Mouse (Mus musculus) adipocyte (in vitro differentiated cells): ENCODE measurements around the gene Zmat5.
A peak's percentile ranks its signal among the peaks of the same experiment; 100 is the strongest.
"Not testable (repeated sequence)": the region's sequence is repeated elsewhere in the genome, so short reads cannot be mapped to it uniquely, and the experiment has no call there.

Source experiments
- DNase-seq: peaks from one replicate; pipeline ENCODE4 v3.0.0-alpha.2; 2016; ENCODE audit warnings: low spot score

The Zmat5 gene

DNA sequence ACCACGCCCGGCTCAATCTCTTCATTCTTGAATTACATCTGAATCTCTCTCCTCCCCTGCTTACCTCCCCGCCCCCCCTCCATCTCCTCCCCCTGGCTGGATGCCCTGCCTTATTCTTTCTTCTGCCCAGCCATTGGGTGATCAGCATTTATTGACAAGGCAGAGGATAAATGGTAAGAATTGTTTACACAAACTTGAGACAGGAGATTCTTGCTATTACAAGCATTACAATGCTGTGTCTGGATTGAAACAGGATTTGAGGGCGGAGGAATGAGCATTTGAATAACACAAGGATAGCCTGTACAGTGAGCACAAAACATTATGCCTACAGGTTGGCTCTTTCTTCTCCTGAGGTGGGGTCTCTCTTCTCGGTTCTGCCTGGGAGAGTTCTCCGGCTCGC lies 14.1 kb upstream of the Zmat5 start:
- no peak for DNase-seq

DNA sequence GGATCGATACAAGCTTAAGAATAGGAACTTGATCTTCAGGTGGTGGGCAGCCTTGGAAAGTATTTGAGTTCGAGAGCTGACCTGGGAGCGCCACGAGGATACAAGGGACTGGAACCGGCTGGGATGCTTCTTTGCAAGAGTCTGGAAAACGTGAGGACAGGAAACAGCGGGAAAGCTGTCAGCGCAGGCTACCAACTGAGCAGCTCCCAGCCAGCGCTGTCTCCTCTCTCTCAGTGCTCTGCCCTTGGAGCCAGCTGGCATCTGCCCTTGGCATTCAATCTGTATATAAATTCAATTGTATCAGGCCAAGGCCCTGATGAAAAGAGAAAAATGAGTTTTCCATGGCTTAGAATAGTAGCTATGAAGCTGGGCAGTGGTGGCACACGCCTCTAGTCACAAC lies 13.3 kb upstream of the Zmat5 start:
- DNase-seq = peak; percentile 45

DNA sequence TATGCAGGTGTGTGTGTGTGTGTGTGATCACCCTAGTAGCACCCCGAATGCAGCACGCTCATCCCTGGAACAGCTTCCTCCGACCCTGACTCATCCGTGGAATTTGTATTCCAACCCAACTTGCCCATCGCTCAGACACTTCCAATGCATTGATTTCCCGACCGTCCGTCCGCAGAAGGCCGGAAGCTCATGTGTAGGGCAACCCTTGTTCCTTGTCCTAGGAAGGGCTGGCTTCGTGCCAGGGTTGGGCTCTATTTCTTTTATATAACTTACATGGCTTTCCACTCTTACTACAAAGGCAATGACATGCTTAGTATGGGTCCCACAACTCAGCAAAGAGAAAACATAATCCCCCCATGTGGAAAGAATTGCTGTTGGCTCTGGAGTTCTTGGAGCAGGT lies 12.3 kb upstream of the Zmat5 start:
- no peak for DNase-seq

DNA sequence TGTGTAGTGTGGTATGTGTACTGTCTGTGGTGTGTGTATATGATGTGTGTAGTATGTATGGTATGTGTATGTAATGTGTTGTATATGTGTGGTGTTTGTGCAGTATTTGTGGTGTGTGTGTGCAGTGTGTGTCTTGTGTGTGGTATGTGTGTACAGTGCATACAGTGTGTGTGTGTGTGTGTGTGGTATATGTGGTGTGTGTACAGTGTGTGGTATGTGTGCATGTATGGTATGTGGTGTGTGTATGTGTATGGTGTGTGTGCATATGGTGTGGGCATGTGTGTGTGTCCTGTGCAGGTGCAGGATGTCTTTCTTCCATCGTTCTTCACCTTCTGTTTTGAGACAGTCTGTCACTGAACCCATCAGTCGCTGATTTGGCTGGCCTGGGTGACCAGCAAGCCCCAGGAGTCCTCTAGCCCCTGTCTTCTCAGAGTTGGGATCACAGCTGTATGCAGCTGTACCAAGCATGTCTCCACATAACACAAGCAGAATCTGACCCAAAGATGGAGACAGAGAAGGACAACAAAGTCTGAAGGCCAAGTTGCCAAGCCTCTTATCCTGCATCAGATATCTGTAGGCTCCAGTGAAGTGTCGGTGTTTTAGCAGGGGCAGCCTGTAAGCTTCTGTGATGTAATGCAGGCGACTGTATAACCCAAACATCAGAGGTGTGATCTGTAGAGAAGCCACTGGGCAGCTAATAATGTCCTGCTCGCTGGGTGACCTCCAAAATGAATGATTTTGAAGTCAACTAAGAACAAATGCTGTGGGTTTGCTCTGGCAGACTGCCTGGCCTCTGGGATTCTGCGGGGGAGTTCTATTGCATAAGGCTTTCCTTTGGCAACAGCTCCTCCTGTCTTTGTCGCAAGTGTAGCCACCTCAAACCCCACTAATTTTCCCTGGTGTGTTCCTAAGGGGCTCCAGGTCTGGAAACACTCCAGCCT lies 7.2 kb upstream of the Zmat5 start:
- DNase-seq = peak; percentile 80

DNA sequence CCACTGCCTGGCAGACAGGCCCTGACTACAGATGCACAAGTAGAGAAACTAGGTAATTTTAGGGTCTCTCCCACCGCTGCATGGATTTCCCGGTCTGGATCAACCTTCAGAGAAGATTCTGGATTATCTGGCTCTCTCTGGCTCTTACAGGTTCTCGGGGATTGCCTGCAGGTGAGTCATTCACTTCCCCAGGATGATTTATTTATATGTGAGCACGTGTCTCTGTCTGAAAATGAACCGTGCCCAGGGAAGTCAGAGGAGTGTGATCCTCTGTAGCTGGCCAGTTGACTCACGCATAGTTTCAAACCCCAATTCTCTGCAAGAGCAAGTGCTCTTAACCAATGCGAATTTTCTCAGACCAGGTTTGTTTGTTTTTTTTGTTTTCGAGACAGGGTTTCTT lies 3.8 kb upstream of the Zmat5 start:
- DNase-seq = no peak

DNA sequence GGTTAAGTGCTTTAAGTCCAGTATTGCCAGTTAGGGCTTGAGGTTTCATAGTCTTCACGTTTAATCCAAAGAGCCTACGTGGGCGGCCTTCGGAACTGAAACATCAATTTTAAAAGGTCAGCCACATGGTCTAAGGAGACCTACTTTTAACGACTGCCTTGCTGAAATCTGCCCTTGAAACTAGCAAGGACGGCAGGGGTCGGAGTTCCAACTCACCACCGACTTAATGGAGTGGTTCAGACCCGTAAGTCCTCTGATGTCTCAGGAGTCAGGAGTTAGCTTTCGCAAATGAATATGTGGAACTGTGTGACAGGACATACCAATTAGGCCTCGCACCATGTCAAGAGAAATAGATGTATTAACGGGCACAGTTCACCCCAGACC lies 798 bp upstream of the Zmat5 start:
- no peak for DNase-seq

DNA sequence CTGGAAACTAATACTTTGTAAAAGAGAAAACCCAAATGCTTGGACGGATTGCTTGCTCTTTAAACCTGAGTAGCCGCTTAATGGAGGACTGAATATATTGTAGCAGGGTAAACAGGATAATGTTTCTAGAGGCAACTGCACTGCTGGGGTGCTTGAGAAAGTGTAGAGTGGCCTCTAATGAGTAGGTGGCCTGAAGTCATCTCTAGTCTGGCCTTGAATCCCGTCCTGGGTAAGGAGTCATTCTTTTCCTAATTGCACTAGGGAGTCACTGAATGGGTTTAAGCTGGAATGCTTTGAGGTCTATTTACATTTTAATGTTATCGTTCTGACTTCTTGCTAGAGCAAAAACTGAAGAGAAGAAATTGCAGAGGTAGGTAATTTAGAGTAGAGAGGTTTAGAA lies 700 bp downstream of the Zmat5 start:
- DNase-seq = no peak

DNA sequence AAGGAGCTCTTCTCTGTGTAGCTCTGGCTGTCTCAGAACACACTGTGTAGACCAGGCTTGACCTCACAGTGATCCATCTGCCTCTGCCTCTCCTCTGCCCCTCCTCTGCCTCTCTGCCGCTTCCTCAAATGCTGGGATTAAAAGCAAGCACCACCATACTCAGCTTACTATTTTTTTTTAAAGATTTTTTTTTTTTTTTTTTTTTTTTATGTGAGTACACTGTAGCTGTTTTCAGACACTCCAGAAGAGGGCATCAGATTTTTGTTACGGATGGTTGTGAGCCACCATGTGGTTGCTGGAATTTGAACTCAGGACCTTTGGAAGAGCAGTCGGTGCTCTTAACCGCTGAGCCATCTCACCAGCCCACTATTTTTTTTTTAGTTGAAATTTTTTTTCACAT lies 5.7 kb downstream of the Zmat5 start:
- DNase-seq = not testable (repeated sequence)

DNA sequence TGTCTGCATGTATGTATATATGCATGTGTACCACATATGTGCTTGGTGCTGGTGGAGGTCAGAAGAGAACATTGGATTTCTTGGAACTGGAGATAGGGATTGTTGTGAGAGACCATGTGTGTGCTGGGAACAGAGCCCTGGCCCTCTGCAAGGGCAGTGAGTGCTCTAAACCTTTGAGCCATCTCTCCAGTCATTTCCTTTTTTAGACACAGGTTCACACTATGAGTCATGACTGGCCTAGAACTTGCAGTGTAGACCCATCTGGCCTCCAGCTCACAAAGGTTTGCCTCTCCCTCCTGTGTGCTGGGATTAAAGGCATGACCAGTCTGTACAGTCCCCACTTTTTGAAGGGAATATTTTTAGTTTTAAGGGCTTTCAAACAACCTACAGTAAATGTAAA lies 8.3 kb downstream of the Zmat5 start:
- DNase-seq = no peak

DNA sequence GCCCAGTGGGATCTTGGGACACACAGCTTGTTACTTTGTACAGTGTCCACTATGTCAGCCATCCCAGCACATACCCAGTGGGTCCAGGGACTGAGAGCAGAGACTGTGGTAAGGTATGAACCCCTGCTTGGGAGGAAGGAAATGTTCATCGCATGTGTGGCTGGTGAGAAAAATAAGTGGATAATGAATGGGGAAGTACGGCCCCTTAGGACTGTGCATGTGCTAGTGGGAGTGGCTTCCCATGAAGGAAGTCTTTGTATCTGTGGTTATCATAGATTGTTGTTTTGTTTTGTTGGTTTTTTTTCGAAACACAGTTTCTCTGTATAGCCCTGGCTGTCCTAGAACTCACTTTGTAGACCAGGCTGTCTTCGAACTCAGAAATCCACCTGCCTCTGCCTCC lies 10.2 kb downstream of the Zmat5 start:
- no peak for DNase-seq

DNA sequence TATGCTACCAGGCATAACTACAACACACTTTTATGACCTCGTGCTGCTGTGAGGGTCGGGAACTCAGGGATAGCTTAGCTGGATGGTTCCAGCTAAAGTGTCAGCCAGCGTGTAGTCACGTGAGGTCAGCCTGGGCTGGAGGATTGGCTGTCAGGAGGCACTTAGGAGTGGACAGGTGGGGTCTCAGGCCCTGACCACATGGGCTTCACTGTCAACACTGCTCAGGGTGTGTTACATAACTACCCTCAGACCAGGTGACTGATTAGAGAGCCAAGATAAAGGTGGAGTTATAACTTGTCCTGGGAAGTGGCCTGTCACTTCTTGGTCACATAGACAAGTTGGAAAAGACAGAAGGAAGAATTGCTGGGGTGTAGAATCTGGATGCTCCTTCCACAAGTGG lies 11.1 kb downstream of the Zmat5 start:
- no peak for DNase-seq

DNA sequence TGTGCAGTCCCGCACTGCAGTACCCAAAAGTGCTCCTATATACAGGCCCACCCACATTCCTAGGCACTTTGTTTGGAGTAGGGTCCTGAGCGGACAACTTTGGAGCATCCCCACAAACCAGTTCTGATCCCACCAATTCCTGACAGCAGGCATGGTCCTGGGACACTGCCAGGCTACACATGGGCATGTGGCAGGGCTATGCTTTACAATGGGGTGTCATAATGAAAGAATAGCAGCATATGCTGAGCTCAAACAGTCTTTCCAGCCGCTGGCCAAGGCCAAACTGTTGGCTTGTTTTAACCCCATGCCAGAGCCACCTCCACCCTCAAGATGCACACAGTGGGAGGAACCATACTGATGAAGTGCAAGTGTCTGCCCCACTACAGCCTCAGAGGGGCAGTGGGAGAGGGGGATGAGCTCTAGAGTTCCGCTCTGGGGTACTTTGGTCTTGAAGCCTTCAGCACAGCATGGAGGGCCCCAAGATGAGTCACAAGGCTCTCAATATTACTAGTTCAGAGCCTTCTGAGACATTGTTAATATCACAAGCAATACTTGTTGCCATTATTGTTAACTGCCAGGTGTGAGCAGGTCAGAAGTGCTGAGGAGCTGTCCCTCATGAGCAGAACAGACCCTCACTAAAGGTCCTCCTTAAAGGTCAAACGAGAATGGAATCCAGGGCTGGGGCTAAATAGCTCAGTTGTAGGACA lies 12.2 kb downstream of the Zmat5 start:
- no peak for DNase-seq

DNA sequence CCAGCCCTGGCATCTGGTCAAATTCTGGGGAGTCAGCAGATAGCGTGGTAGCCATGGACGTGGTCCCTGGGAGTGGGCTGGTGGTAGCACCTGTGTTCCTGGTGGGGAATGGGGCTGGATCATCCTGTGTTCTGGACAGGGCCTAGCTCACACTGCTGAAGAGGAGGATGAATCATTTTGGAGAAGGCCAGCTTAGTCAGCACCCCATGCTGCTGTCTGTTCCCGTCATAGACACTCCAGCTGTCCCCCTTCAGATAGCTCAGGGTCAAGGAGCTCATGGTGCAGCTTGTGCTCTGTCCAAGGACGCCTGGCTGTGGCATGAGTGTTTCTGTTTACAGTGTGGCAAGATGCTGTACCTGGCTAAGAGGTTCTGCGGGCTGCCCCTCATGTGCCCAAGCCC lies 14.1 kb downstream of the Zmat5 start:
- no peak for DNase-seq

DNA sequence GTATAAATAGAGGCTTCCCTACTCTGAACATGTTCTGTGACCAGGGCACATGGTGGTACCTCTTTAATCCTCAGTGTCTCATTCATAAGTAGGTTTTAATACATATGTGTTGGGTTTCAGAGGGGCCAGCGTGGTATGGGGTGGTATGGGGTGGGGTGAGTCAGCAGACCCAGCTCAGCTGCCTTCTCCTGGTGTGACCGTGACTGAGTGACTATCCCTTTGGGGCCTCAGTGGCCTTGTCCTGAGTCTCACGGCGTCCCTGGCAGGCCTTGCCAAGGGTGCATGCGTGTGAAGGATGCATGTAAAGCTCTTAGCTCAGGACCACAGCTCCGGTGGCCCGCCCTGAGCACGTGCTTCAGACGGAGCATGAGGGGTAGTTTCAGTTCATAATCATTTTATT lies 15.5 kb downstream of the Zmat5 start:
- no peak for DNase-seq

DNA sequence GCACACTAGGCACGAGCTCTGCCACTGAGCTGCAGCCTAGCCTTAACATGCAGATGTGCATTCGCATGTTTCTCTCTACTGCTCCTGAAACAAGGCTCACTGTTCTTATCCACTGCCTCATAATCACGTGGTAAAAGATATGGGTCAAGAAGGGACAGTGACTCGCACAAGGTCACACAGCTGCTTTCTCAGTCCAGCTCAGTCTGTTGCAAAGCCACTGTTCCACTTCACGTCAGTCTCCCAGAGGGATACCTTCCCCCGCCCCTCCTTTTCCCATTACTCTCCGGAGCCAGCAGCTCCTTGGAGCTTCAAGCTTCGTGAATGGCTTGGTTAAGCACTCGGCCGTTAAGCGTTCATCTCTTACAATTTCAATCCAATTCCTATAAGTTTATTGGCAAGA lies 15.9 kb downstream of the Zmat5 start:
- no peak for DNase-seq

DNA sequence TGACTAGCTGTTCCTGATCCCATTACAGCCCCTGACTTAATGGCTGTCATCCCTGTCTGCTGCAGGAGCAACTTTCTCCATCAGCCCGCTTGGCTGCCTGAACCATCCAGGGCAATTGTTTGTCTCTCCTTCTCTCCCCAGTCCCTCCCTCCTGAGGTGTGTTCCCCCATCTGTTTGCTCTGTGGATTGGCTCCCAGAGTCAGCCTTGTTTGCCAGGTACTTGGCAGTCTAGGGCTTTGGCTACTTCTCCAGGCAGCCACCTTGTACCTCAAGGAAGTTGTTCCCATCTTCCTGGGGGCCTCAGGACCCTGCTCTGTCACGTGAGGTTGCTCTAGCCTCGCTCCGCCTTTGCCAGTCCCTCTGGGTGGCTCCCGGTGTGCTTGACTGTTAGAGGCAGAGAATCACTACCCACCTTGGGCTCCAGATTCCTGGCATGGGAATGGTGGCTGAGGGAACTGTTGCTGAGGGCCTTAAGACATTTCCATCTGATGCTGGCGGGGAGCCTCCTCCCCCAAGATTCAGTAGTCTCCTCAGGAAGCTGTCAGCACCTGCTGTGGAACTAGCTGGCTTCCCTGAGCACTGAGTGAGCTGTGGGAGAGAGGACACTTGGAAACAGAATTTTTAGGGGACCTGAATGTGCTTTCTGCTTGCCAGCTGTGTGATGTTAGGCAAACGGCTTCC lies 16.6 kb downstream of the Zmat5 start:
- no peak for DNase-seq

DNA sequence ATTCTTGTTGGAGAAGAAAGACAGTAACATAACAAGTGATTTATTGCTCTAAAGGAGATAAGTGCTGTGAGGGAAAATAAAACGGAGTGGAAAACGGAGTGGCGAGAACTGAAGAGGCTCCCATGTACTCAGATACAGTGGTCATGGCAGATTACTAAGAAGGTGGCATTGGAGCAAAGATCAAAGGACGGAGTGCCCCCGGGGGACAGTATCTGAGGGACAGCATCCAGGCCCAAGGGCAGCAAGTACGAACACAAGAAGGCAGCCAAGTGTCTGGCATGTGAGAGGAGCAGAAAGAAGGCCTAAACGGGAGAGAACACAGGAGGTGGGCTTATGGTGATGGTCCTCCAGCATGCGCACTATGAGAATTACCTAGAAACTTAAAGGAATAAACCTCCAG lies 17.2 kb downstream of the Zmat5 start:
- DNase-seq = no peak

DNA sequence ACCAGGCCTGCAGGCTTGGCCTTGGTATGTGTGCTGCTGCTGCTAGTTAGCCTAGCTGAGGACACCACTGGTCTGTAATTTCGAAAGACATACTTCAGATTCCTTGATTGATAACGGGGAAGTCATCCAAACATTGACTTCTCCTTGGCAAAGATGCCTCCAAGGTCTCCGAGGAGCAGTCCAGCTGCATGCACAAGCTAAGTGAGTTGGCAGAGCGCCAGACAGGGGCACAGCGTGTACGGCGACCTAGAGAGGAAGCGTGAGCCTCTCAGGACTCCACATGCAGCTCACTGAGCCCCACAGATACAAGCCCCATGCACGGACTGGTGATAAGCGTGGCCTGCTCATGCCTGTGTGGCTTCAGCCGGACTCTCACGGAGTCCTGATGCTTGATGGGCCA lies 25.1 kb downstream of the Zmat5 start:
- DNase-seq = peak; percentile 41

DNA sequence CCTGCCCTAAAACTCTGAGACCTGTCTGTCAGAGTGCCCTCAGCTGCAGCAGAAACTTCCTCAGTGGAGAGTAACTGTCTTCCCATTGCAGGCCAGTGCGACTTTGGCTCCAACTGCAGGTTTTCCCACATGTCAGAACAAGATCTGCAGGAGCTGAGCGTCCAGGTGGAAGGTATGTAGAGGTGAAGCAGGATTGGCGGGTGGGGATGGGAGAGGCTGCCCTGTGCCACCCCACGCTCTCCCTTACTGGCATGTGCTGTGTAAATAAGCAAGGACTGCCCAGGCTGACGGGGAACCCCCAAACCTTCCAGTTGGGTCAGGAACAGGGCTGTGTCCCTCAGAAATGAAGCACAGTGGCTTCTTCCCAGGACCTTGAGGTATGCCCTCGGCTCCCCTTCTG lies 25.6 kb downstream of the Zmat5 start:
- DNase-seq = no peak

DNA sequence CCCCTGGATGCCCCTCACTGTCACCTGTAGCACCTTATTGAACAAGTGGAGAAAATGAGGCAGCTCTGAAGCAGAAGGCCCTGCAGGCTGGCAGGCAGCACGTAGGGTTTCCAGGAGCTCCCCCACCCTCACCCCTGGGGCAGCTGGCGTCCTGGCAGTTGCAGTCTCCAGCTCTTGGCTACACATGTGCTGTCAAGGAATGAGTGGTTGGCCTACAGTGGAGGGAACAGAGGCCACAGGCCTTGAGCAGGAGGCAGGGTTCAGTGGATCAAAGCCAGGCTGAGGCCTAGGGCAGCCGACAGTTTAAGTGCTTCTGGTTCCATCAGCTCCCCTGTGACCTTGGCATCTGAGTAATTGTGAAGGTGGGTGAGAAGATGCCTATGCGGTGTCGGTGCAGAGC lies 26.4 kb downstream of the Zmat5 start:
- no peak for DNase-seq

DNA sequence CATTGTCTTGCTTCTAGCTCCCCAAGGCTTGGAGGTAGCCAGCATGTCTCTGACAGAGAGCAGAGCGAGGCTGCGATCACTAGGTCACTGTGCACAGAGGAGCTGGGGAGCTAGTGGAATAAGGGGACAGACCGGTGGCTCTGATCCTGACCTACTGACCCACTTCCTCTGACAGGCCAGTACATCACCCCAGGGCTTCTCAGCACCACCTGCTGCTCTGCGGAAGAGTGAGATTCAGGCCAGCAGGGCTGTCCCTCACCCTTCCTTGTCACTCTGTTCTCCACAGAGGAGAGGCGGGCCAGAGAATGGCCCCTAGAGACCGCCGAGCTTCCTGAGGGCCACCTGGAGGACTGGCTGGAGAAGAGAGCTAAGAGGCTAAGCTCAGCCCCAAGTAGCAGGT lies 27.3 kb downstream of the Zmat5 start:
- DNase-seq = no peak

DNA sequence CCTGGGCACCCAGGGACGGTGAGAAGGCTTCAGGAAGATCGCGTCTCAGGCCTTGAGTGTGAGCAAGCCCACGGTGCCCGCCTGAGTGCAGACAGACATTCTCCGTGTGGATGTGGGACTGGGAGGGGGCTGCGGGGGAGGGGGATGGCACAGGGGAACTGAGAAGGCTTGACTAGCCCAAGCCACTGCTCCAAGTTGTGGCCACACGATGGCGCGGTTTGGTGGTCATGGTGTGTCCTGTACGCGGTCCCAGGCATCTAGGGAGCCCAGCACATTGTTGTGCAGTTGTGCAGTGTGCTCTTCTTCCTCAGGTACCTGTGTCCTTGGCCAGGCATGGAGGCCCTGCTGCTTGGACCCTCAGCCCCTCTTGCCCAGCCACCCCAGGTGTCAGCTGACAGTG lies 29.7 kb downstream of the Zmat5 start:
- DNase-seq = no peak

DNA sequence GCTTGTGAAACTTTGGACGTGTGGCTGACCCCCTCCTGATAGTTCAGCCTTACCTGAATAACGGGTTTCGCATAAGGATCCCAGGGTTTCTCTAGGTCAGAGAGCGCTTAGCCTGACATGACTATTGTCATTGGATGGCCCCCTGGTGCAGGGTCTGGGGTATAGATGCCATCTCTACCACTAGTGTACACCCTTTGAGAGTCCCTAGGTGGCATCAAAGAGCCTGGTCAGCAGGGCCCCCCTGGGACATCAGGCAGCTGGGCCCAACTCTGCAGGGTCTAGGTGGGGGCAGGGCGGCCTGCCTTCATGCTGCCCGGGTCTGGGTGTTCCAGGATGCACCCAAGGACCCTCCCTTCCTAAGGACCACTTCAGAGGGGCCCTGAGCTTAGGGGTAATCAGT lies 31.9 kb downstream of the Zmat5 start:
- DNase-seq = no peak
